Mouse (Mus musculus): ENCODE results near the gene Evx2. TPM values are rescaled to one million over a fixed set of nuclear protein-coding genes. Genes with fewer than 3 reads are reported as not detected.

The Evx2 gene
- total RNA-seq, 2 experiments from 2014 or later, result not detected

GRCm38 (mm10) chr2:74620368-74620767 is 39.0 kb downstream of the Evx2 start:
- DNase-seq, result no peak

- no peak for DNase-seq
Measured at GRCm38 (mm10) chr2:74619676-74620246, 39.6 kb downstream of the Evx2 start.

- DNase-seq, result no peak
Measured at GRCm38 (mm10) chr2:74617706-74618105, 41.7 kb downstream of the Evx2 start.

- DNase-seq, result no peak
Measured at GRCm38 (mm10) chr2:74611406-74611805, 48.0 kb downstream of the Evx2 start.

- no peak for DNase-seq
Measured at GRCm38 (mm10) chr2:74609350-74609749, 50.0 kb downstream of the Evx2 start.

- peak in 1 of 2 experiments; percentile 2 for DNase-seq
Measured at GRCm38 (mm10) chr2:74606087-74606760, 53.1 kb downstream of the Evx2 start.

- DNase-seq, result no peak
Measured at GRCm38 (mm10) chr2:74604011-74604410, 55.3 kb downstream of the Evx2 start.

Small RNA genes lying within 50 kb of the gene (microRNA-seq; reads per million reads assigned to microRNA genes)
- 0 reads per million in 2 experiments for gene Gm44463

Other genes with a start within 250 kb of the Evx2 start
- gene Lnpk, start 80.1 kb downstream of the Evx2 start, total RNA-seq (2021), result 10 to 100 TPM; 21.4 to 26.8 TPM
- not detected for gene Hoxd13, start 8.8 kb upstream of the Evx2 start, total RNA-seq (2021)
- gene Hoxd12, start 15.5 kb upstream of the Evx2 start, total RNA-seq (2021), result not detected
- not detected for gene Hoxd11, start 20.0 kb upstream of the Evx2 start, total RNA-seq (2021)
- gene Hoxd10, start 32.4 kb upstream of the Evx2 start, total RNA-seq (2021), result not detected
- gene Hoxd9, start 38.2 kb upstream of the Evx2 start, total RNA-seq (2021), result under 1 TPM; 0.15 to 0.44 TPM
- gene Hoxd8, start 45.1 kb upstream of the Evx2 start, total RNA-seq (2021), result 1 to 10 TPM in 1 of 2 experiments, under 1 TPM in 1; 0.65 to 2.3 TPM
- gene Hoxd3, start 52.4 kb upstream of the Evx2 start, total RNA-seq (2021), result not detected
- gene Hoxd4, start 52.4 kb upstream of the Evx2 start, total RNA-seq (2021), result under 1 TPM; 0.25 to 0.26 TPM
- not detected for gene Gm28230, start 67.2 kb upstream of the Evx2 start, total RNA-seq (2021)
- gene Hoxd1, start 103.4 kb upstream of the Evx2 start, total RNA-seq (2021), result not detected
- gene Mtx2, start 166.2 kb upstream of the Evx2 start, total RNA-seq (2021), result 100 to 1,000 TPM; 125 to 138 TPM